Mouse (Mus musculus): Measurements from ENCODE around the gene Sdhaf2. TPM values are rescaled to one million over a fixed set of nuclear protein-coding genes. Genes with fewer than 3 reads are reported as not detected.
A peak's percentile ranks its signal among the peaks of the same experiment; 100 is the strongest.

Gene Sdhaf2
- polyA plus RNA-seq, 1 experiment from 2014 or later, result 36.2 TPM

- no peak for ATAC-seq (ENCODE audit: low read depth)
- H3K9ac ChIP-seq, result no peak overlapping the region
- WGBS (ENCODE audit: insufficient replicate concordance), result 55% methylated on average over 2 of the region's 2 CpGs
- no peak overlapping the region for H3K27ac ChIP-seq
- no peaks in the 10 kb centered on the region for H3K4me1 ChIP-seq (replicated peaks)
- peaks cover 4% of the 10 kb centered on the region; the same call in 1 of the 2 replicates for H3K27me3 ChIP-seq
- H3K9me3 ChIP-seq (replicated peaks), result no peaks in the 10 kb centered on the region
- no peak overlapping the region for H3K4me3 ChIP-seq (replicated peaks)
- H3K36me3 ChIP-seq, result peaks cover 43% of the 10 kb centered on the region
- DNase-seq, result no peak
- H3K4me2 ChIP-seq, result no peak overlapping the region
These were observed 29.0 kb downstream of the Sdhaf2 start for GRCm38 (mm10) chr19:10496976-10497375.

GRCm38 (mm10) chr19:10495670-10496069 is 30.3 kb downstream of the Sdhaf2 start:
- Histone ChIP-seq H3K9me3 (replicated peaks) (no peaks in the 10 kb centered on the region), H3K36me3 (peaks cover 30% of the 10 kb centered on the region), H3K4me2 (no peak overlapping the region), H3K9ac (no peak overlapping the region), H3K4me3 (replicated peaks) (no peak overlapping the region), H3K27ac (no peak overlapping the region), H3K4me1 (replicated peaks) (no peaks in the 10 kb centered on the region), H3K27me3 (peaks cover 4% of the 10 kb centered on the region; the same call in 1 of the 2 replicates)
- 85% methylated on average over 1 of the region's 1 CpGs for WGBS (ENCODE audit: insufficient replicate concordance)
- DNase-seq (no peak), ATAC-seq (ENCODE audit: low read depth) (no peak)

GRCm38 (mm10) chr19:10486264-10486738 is 39.6 kb downstream of the Sdhaf2 start:
- no peaks in the 10 kb centered on the region for H3K9me3 ChIP-seq (replicated peaks)
- H3K4me3 ChIP-seq (replicated peaks), result no peak overlapping the region
- no peaks in the 10 kb centered on the region for H3K36me3 ChIP-seq
- DNase-seq, result peak; percentile 42
- H3K9ac ChIP-seq, result no peak overlapping the region
- H3K4me1 ChIP-seq (replicated peaks), result no peaks in the 10 kb centered on the region
- H3K27ac ChIP-seq, result no peak overlapping the region
- ATAC-seq (ENCODE audit: low read depth), result peak; percentile 43; the same call in 1 of the 2 replicates
- H3K4me2 ChIP-seq, result no peak overlapping the region
- WGBS (ENCODE audit: insufficient replicate concordance), result 23% methylated on average over 9 of the region's 9 CpGs
- H3K27me3 ChIP-seq, result peaks cover 10% of the 10 kb centered on the region; the same call in 1 of the 2 replicates

- no peaks in the 10 kb centered on the region for H3K4me1 ChIP-seq (replicated peaks)
- H3K4me2 ChIP-seq, result no peak within 1 kb of the TSS
- no peak for DNase-seq
- H3K9ac ChIP-seq, result no peak within 1 kb of the TSS
- no peaks in the 10 kb centered on the region for H3K9me3 ChIP-seq (replicated peaks)
- ATAC-seq (ENCODE audit: low read depth), result no peak
- no peaks in the 10 kb centered on the region for H3K36me3 ChIP-seq
- no peak within 1 kb of the TSS for H3K4me3 ChIP-seq (replicated peaks)
- no peak within 1 kb of the TSS for H3K27ac ChIP-seq
- 26% methylated on average over 6 of the region's 6 CpGs for WGBS (ENCODE audit: insufficient replicate concordance)
- 0 out of 2 replicates have a peak, but pooled peaks cover 12% of the 10 kb centered on the region for H3K27me3 ChIP-seq
These were observed 43.2 kb downstream of the Sdhaf2 start, which contains the start of gene Ppp1r32 for GRCm38 (mm10) chr19:10482703-10483102. Gene Ppp1r32, minus strand, starts transcription at chr19:10482928.

- 45% methylated on average over 4 of the region's 4 CpGs for WGBS (ENCODE audit: insufficient replicate concordance)
- ATAC-seq (ENCODE audit: low read depth) (no peak), DNase-seq (no peak)
- Histone ChIP-seq H3K27ac (no peak overlapping the region), H3K27me3 (0 out of 2 replicates have a peak, but pooled peaks cover 2% of the 10 kb centered on the region), H3K4me2 (no peak overlapping the region), H3K36me3 (no peaks in the 10 kb centered on the region), H3K9ac (no peak overlapping the region), H3K9me3 (replicated peaks) (no peaks in the 10 kb centered on the region), H3K4me1 (replicated peaks) (no peaks in the 10 kb centered on the region), H3K4me3 (replicated peaks) (no peak overlapping the region)
These were observed 46.4 kb downstream of the Sdhaf2 start for GRCm38 (mm10) chr19:10479541-10479940.

GRCm38 (mm10) chr19:10473779-10474178 is 52.2 kb downstream of the Sdhaf2 start:
- Histone ChIP-seq H3K36me3 (no peaks in the 10 kb centered on the region), H3K27ac (no peak overlapping the region), H3K9me3 (replicated peaks) (no peaks in the 10 kb centered on the region), H3K4me2 (no peak overlapping the region), H3K4me1 (replicated peaks) (no peaks in the 10 kb centered on the region), H3K4me3 (replicated peaks) (no peak overlapping the region), H3K27me3 (0 out of 2 replicates have a peak, but pooled peaks cover 3% of the 10 kb centered on the region), H3K9ac (no peak overlapping the region)
- DNase-seq, result no peak
- 22% methylated on average over 6 of the region's 6 CpGs for WGBS (ENCODE audit: insufficient replicate concordance)
- ATAC-seq (ENCODE audit: low read depth), result no peak

- no peaks in the 10 kb centered on the region for H3K9me3 ChIP-seq (replicated peaks)
- 0 out of 2 replicates have a peak, but pooled peaks cover 3% of the 10 kb centered on the region for H3K27me3 ChIP-seq
- no peak overlapping the region for H3K9ac ChIP-seq
- no peaks in the 10 kb centered on the region for H3K36me3 ChIP-seq
- WGBS (ENCODE audit: insufficient replicate concordance), result 45% methylated on average over 3 of the region's 3 CpGs
- H3K27ac ChIP-seq, result no peak overlapping the region
- no peak overlapping the region for H3K4me2 ChIP-seq
- no peak overlapping the region for H3K4me3 ChIP-seq (replicated peaks)
- DNase-seq, result no peak
- H3K4me1 ChIP-seq (replicated peaks), result no peaks in the 10 kb centered on the region
- no peak for ATAC-seq (ENCODE audit: low read depth)
These were observed 53.0 kb downstream of the Sdhaf2 start for GRCm38 (mm10) chr19:10472958-10473357.

- Histone ChIP-seq H3K27me3 (peaks cover 16% of the 10 kb centered on the region; the same call in 1 of the 2 replicates), H3K4me3 (replicated peaks) (no peak overlapping the region), H3K4me2 (no peak overlapping the region), H3K36me3 (no peaks in the 10 kb centered on the region), H3K27ac (no peak overlapping the region), H3K4me1 (replicated peaks) (no peaks in the 10 kb centered on the region), H3K9me3 (replicated peaks) (no peaks in the 10 kb centered on the region), H3K9ac (no peak overlapping the region)
- DNase-seq (no peak), ATAC-seq (ENCODE audit: low read depth) (no peak)
- 50% methylated on average over 8 of the region's 8 CpGs for WGBS (ENCODE audit: insufficient replicate concordance)
These were observed 56.7 kb downstream of the Sdhaf2 start for GRCm38 (mm10) chr19:10469171-10469658.

- H3K27me3 ChIP-seq, result peaks cover 58% of the 10 kb centered on the region
- H3K4me2 ChIP-seq, result no peak overlapping the region
- DNase-seq (no peak), ATAC-seq (ENCODE audit: low read depth) (no peak)
- H3K36me3 ChIP-seq, result no peaks in the 10 kb centered on the region
- H3K9me3 ChIP-seq (replicated peaks), result no peaks in the 10 kb centered on the region
- H3K9ac ChIP-seq, result no peak overlapping the region
- H3K27ac ChIP-seq, result no peak overlapping the region
- H3K4me1 ChIP-seq (replicated peaks), result no peaks in the 10 kb centered on the region
- 34% methylated on average over 4 of the region's 4 CpGs for WGBS (ENCODE audit: insufficient replicate concordance)
- no peak overlapping the region for H3K4me3 ChIP-seq (replicated peaks)
These were observed 61.5 kb downstream of the Sdhaf2 start for GRCm38 (mm10) chr19:10464427-10464826.

- Histone ChIP-seq H3K4me3 (replicated peaks) (no peak overlapping the region), H3K4me2 (no peak overlapping the region), H3K4me1 (replicated peaks) (peaks cover 14% of the 10 kb centered on the region), H3K9me3 (replicated peaks) (no peaks in the 10 kb centered on the region), H3K27ac (no peak overlapping the region), H3K9ac (no peak overlapping the region), H3K36me3 (no peaks in the 10 kb centered on the region), H3K27me3 (peaks cover 87% of the 10 kb centered on the region)
- WGBS (ENCODE audit: insufficient replicate concordance), result 33% methylated on average over 7 of the region's 7 CpGs
- no peak for DNase-seq
- no peak for ATAC-seq (ENCODE audit: low read depth)
These were observed 64.4 kb downstream of the Sdhaf2 start for GRCm38 (mm10) chr19:10461584-10461983.

- H3K27me3 ChIP-seq, result peaks cover 95% of the 10 kb centered on the region
- H3K4me3 ChIP-seq (replicated peaks), result no peak overlapping the region
- peaks cover 22% of the 10 kb centered on the region for H3K4me1 ChIP-seq (replicated peaks)
- DNase-seq, result no peak
- WGBS (ENCODE audit: insufficient replicate concordance), result 34% methylated on average over 11 of the region's 11 CpGs
- H3K36me3 ChIP-seq, result no peaks in the 10 kb centered on the region
- H3K9me3 ChIP-seq (replicated peaks), result no peaks in the 10 kb centered on the region
- H3K27ac ChIP-seq, result no peak overlapping the region
- ATAC-seq (ENCODE audit: low read depth), result no peak
- no peak overlapping the region for H3K9ac ChIP-seq
- no peak overlapping the region for H3K4me2 ChIP-seq
These were observed 66.0 kb downstream of the Sdhaf2 start for GRCm38 (mm10) chr19:10459907-10460306.

- Histone ChIP-seq H3K9me3 (replicated peaks) (no peaks in the 10 kb centered on the region), H3K27ac (no peak overlapping the region), H3K4me1 (replicated peaks) (peaks cover 26% of the 10 kb centered on the region), H3K4me2 (peak overlapping the region; percentile 62), H3K27me3 (peaks cover 98% of the 10 kb centered on the region), H3K4me3 (replicated peaks) (peak overlapping the region; percentile 48; the same call in 1 of the 2 replicates), H3K36me3 (no peaks in the 10 kb centered on the region), H3K9ac (no peak overlapping the region)
- DNase-seq (no peak), ATAC-seq (ENCODE audit: low read depth) (no peak)
- WGBS (ENCODE audit: insufficient replicate concordance), result 26% methylated on average over 8 of the region's 8 CpGs
These were observed 67.8 kb downstream of the Sdhaf2 start for GRCm38 (mm10) chr19:10458096-10458495.
